ENCODE assay signal across 1 mouse cellular context in the genomic region with DNA sequence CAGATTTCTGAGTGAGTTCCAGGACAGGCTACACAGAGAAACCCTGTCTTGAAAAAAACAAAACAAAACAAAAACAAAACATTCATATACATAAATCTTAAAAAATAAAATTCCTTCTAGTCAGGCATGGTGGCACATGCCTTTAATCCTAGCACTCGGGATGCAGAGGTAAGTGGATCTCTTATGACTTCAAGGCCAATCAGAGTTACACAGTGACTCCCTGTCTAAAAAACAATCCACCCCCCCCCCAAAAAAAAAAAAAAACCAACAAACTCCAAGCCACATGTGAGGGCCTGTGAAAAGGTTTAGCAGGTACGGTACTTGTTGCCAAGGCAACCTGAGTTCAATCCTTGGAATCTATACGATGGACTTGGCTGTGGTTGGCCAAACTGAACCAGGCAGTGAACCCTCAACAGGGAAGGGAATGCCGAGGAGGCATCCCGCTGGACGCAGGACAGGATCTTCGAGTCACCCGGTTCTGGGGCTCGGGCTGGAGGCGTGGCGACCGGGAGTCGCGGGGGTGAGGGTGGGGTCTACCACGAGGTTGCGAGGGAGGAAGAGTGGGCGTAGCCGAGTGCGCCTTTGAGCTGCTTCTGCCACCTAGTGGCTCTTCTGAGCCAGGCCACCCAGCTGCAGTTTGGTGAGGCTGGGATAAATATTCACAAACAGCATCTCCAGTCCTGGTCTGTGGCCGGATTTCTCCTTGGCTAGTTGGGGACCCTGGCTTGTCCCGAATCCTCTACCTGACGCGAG.
TF ChIP-seq lines count a peak whose summit lies in the region.

No protein-coding gene starts in this region.

TF ChIP-seq in myocyte, 11 proteins besides CTCF, POLR2A, EP300 and RAD21 (continued from another document):
- TF ChIP-seq MYOD1 (IDR thresholded peaks at IDR 0.05; ENCODE audit: control insufficient read depth in 1 of 3, insufficient read length in 2 of 3, low read depth in 2 of 3), result peak in 1 of 3 experiments; percentile 31
- peak; percentile 85 for TF ChIP-seq POLR2AphosphoS2 (IDR thresholded peaks at IDR 0.05; ENCODE audit: insufficient read length, low read depth)
- TF ChIP-seq SRF (IDR thresholded peaks at IDR 0.05; ENCODE audit: control insufficient read depth, insufficient read length, low read depth), result no peak
- no peak for TF ChIP-seq E2F4 (IDR thresholded peaks at IDR 0.05; ENCODE audit: insufficient read depth)
